Mouse (Mus musculus) cerebellum, postnatal 10 days (tissue): ENCODE measurements at regions not wholly inside any gene's neighbourhood (a gene's known extent, or its start where the extent isn't known, plus 50 kb on each side); places are given as distances from the start of the nearest gene placed in this dataset.
A peak's percentile ranks its signal among the peaks of the same experiment; 100 is the strongest.

Source experiments
- DNase-seq, 2 experiments: peaks; one replicate each; pipeline ENCODE4 v3.0.0; 2021; ENCODE audit warnings: mixed read lengths in 2 of 2

DNA sequence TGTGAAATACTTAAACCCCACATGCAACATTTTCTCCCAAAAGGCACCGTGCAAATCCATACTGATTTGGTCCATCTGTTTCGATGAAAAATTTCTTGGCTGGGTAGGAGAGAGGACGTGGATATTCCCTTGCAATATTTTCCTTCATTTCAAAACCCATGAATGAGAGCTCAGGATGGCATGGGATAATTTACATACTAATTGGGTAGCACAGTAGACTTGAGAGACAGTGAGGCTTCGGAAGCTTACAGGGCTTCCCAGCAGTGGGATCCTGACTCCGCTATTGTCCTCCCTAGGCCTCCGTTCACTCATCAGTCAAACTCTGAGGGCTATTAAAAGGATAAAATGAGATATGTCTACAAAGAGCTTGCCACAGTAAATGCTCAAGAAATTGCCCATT, 59.8 kb downstream of the Sox3 start:
- no peak for DNase-seq

DNA sequence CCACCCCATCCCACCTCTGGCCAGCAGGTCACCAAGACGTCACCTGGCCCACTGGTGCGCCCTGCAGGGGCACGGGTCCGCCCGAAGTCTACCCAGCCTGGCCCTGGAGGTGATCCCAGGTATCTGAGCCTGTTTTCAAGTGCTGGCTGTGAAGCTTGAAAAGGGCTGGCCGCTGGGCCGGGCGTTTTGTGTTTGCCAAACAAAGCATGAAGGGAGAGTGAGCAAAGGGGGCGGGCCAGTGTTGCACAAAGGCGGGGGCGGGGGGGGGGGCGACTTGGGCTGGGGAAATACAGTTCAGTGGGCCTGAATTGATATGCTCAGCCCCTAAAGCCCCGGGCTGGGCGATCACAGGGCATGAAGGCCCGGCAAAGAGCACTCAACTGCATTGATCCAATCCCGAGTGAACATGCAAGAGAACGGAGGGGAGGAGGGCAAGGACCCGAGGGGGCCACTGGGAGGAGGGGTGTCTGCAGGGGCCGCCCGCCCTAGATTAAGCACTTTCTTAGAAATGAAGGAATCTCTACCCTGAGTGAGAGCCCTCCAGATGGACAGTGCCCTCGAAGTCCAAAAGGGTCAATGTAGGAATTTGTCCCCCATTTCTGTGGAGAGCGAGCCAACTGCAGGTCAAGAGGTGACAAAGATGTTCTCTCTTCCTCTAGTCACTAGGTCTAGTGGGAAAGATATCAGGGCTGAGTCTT, 61.8 kb downstream of the Sox3 start:
- peak; percentile 3 to 14 for DNase-seq

DNA sequence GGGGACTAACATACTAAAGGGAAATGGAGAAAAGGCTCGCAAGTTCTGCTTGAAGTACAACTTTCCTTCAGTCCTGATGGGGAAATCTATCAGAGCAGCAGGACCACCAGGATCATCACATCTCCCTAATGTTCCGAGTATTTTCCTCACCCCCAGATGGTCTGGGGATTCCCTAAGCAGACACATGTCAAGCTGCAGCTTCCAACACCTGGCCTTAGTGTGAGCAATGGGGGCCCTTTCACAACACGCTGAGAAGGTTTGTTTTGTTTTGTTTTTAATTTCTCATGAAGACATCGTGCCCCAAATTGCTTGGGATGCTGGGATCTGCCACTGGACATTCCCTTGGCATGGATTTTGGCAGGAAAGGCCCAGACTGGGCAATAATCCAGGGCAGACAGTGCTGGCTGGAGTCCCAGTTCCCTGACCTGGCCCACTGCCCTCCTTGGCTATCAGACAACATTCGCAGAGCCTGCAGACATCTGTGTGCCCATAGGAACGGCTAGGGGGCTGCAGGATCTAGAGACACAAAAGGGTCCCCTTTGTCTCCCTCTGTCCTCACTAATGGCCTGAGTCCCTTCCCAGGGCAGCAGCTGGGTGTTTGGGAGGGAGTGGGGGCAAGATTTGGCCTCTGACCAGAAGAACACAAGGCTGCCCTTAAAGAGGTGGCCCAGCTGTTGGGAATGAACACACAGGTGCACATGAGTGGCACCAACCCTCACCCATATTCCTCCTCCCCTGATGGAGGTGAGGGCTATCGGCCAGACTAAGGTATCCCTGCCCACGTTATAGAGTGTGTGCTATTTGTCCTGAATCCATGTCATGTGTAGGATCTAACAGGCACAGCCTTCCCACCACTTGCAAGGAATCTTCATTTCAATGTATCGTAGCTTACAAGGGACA, 67.8 kb downstream of the Sox3 start:
- peak; percentile 83 to 87 for DNase-seq

- peak; percentile 5 to 24 for DNase-seq
These were observed 94.7 kb downstream of the Sox3 start for GRCm38 (mm10) chrX:60798567-60798966.

DNA sequence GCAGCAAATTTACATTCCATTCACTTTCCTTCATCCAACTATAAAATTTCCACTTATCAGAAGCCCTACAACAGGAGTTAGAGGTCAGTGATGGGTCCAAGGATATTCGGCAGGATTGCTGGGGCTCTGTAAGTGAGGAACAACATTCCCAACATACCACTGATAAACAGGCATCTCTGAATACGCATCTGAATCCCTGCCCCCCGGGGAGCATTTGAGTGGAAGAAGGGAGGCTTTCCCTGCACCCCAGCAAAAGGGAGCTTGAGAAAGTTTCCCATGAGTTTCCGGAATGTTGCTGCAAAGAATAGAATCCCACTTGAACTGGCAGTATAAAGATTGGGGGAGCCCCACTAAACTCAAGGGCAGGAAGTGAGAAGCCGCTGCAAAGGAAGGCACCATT, 112.5 kb downstream of the Sox3 start:
- DNase-seq, result no peak

DNA sequence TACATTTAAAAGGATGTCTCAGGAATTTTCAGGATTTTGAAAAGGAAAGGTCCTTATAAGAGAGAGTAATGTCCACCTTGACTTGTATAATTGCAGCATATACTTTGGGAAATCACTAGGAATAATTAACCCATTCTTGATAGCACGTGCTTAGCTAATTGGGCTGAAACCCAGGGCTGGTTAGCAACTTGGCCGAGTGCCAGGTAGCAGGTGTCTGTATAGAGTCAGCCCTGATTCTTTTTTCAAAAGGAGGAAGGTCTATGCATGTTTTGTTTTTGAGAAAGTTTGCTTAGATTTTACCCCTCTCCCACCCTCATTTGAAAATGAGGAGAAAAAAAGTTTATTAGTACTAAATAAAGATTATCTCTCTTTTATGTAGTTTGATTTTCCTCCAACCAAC, 113.1 kb downstream of the Sox3 start:
- DNase-seq, result peak; percentile 79 to 82

GRCm38 (mm10) chrX:60773645-60774044, 119.6 kb downstream of the Sox3 start:
- DNase-seq, result no peak

- DNase-seq, result no peak
These were observed 120.8 kb downstream of the Sox3 start for GRCm38 (mm10) chrX:60772439-60772838.

GRCm38 (mm10) chrX:60750456-60750855, 142.8 kb downstream of the Sox3 start:
- no peak for DNase-seq

DNA sequence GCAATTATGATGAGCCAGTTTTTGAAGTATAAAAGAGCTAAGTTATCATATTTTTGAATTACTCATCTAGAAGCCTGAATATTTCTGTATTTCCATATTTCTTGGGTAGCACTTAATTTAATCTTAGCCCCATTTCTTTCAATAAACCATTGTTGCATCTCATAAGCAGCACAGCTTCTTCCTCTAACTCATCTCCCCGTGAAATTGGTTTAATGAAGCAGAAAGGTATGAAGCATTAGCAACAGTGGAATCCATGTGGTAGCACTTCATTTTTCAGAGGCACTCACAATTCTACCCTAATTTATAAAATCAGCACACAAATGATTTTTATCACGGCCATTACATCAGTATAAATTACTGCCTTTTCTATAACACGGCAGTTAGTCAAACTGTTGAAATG, 149.3 kb downstream of the Sox3 start:
- peak in 1 of 2 experiments; percentile 11 for DNase-seq

- DNase-seq, result peak in 1 of 2 experiments; percentile 3
These were observed 150.1 kb downstream of the Sox3 start for GRCm38 (mm10) chrX:60743020-60743707.

- no peak for DNase-seq
These were observed 127.1 kb upstream of the Atp11c start for GRCm38 (mm10) chrX:60719428-60720151.

- no peak for DNase-seq
These were observed 126.3 kb upstream of the Atp11c start for GRCm38 (mm10) chrX:60718794-60719193.

GRCm38 (mm10) chrX:60718156-60718769, 125.8 kb upstream of the Atp11c start:
- DNase-seq, result no peak

DNA sequence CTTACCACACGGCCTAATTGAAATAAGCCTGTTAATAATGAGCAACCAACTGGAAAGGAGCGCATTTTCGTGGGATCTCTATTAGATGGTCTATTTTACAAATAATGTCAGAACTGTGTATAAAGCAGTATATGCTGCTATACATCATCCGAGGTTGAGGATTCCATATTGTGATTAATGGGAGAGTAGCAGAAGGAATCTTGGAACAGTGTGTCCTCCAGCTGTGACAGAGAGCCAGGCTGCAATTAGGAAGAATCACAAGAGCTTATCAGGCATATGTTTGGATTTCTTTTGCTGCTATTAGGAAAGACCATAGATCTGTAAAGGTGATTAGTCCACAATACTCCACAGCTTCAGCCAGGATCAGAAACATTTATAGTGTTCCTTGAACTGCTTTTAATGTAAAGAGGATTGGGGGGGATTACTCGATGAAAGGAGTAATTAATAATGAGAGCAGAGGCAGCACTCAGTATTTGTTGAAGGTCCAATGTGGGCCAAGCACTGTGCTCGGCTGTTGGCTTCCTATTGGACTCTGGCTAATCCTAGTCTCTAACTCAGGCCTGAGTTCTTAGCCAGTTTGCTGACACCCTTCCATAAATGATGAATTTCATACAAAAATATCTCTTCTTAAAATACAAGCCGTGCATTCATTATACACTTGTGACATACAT, 88.7 kb upstream of the Atp11c start:
- peak; percentile 8 to 9 for DNase-seq

DNA sequence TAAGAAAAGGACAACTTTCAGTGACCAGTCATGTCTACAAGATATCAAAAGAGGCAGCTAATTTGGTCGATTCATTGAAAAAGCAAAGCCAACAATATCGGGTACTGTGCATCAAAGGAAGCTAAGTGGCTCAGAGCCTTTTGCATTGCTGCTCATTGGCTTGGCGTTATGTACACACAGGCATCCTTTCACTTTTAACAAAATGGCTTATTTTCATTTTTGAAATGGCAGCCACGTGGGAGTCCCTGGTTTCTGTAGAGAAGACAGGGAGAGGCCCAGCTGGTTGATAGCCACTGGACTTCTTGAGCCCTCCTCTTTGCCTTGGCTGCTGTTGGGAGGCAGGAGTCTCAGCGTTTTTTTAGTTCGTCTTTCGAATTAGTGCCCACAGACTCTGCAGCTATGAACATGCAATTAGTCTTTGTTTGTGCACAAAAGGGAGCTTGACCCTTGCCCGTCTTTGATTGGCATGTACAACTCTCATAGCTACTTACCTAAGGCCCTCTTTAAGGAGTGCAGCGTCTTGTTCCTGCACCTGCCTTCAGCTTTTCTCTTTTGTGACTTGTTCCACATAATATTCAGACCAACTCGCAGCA, 52.3 kb upstream of the Atp11c start:
- DNase-seq, result no peak
